Mouse (Mus musculus): ENCODE results near the gene Brinp2. TPM values are rescaled to one million over a fixed set of nuclear protein-coding genes. Genes with fewer than 3 reads are reported as not detected.

Brinp2 gene
- total RNA-seq, 4 experiments from 2014 or later, result 0.93 to 2.2 (median 1.2) TPM

- DNase-seq, result no peak
These were observed 60.9 kb downstream of the Brinp2 start for GRCm38 (mm10) chr1:158295270-158295669.

- no peak for DNase-seq
These were observed 70.9 kb downstream of the Brinp2 start for GRCm38 (mm10) chr1:158285198-158285597.

- no peak for DNase-seq
These were observed 72.3 kb downstream of the Brinp2 start for GRCm38 (mm10) chr1:158283869-158284268.

GRCm38 (mm10) chr1:158272058-158272457 lies 84.1 kb downstream of the Brinp2 start:
- DNase-seq, result no peak

- no peak for DNase-seq
These were observed 89.0 kb downstream of the Brinp2 start for GRCm38 (mm10) chr1:158267020-158267571.

GRCm38 (mm10) chr1:158266293-158267019 lies 89.7 kb downstream of the Brinp2 start:
- DNase-seq, result no peak

GRCm38 (mm10) chr1:158259516-158260235 lies 96.5 kb downstream of the Brinp2 start:
- DNase-seq, result no peak

- DNase-seq, result no peak
These were observed 97.3 kb downstream of the Brinp2 start for GRCm38 (mm10) chr1:158258685-158259292.

GRCm38 (mm10) chr1:158255912-158256680 lies 100.0 kb downstream of the Brinp2 start:
- no peak for DNase-seq

- DNase-seq, result no peak
These were observed 103.4 kb downstream of the Brinp2 start for GRCm38 (mm10) chr1:158252682-158253222.

GRCm38 (mm10) chr1:158248266-158248665 lies 107.9 kb downstream of the Brinp2 start:
- DNase-seq, result no peak

- no peak for DNase-seq
These were observed 109.5 kb downstream of the Brinp2 start for GRCm38 (mm10) chr1:158246476-158247153.

- DNase-seq, result no peak
These were observed 110.6 kb downstream of the Brinp2 start for GRCm38 (mm10) chr1:158245486-158245885.

- DNase-seq, result no peak
These were observed 112.1 kb downstream of the Brinp2 start for GRCm38 (mm10) chr1:158244016-158244415.

GRCm38 (mm10) chr1:158241848-158242556 lies 114.1 kb downstream of the Brinp2 start:
- no peak for DNase-seq

- DNase-seq, result no peak
These were observed 116.3 kb downstream of the Brinp2 start for GRCm38 (mm10) chr1:158239841-158240240.

- no peak for DNase-seq
These were observed 117.4 kb downstream of the Brinp2 start for GRCm38 (mm10) chr1:158238722-158239121.

GRCm38 (mm10) chr1:158228687-158229224 lies 127.4 kb downstream of the Brinp2 start:
- DNase-seq, result no peak

- no peak for DNase-seq
These were observed 128.9 kb downstream of the Brinp2 start for GRCm38 (mm10) chr1:158227239-158227638.

- DNase-seq, result no peak
These were observed 129.4 kb downstream of the Brinp2 start for GRCm38 (mm10) chr1:158226689-158227088.
